Mouse (Mus musculus) R1 (cell line): ENCODE data around the gene Tjp2.
A peak's percentile ranks its signal among the peaks of the same experiment; 100 is the strongest.

Experiments
- DNase-seq: peaks from one replicate; pipeline ENCODE4 v3.0.0-alpha.2; 2018; ENCODE audit warnings: low read depth, low spot score

Gene Tjp2

DNA sequence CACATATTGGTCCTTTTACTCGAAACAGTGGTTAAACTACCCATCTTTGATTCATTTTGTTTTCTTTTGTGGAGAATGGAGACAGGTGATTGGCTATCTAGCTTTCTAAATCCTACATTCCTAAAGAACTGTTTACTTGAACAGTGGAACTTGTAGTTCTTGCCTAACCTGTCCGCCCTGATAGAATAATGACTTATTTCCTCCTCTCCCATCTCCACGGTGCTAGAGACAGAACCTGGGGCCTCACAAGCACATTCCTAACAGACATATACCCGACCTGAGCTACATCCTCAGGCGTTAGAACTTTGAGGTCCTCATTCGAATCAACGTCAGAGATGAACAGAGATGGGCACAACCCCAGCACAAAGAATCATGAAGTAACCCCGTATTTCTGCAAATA is 44.4 kb downstream of the Tjp2 start:
- DNase-seq, result no peak

DNA sequence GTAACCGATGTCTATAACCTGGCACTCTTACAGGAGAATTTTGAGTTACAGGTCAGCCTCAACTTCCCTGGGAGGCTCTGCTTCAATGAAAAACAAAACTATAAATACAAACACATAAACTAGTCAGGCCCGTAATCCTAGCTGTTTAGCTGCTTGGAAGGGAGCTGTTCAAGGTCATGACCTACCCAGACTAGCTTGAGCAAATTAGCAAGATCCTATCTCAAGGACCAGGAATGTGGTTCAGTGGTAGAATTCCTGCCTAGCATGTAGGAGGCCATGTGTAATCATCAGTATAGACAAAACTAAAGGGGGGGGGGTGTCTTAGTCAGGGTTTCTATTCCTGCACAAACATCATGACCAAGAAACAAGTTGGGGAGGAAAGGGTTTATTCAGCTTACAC is 46.7 kb downstream of the Tjp2 start:
- peak; percentile 74 for DNase-seq

DNA sequence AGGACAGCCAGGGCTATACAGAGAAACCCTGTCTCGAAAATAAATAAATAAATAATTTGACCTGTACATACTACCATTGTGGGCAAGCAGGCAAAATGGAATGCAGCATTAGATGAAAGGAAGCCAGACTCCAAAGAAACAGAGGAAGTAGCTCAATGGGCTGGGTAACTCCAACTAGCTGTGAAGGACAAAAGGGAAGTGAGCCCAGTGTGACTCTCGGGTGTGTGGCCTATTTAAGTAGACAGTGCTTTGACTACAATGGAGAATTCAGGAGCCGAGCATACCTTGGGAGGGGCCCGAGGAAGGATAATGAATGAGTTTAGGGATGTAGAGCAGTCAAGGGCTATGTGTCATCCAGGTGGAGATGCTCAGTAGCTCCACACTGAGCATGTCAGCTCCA is 48.1 kb downstream of the Tjp2 start:
- peak; percentile 93 for DNase-seq

DNA sequence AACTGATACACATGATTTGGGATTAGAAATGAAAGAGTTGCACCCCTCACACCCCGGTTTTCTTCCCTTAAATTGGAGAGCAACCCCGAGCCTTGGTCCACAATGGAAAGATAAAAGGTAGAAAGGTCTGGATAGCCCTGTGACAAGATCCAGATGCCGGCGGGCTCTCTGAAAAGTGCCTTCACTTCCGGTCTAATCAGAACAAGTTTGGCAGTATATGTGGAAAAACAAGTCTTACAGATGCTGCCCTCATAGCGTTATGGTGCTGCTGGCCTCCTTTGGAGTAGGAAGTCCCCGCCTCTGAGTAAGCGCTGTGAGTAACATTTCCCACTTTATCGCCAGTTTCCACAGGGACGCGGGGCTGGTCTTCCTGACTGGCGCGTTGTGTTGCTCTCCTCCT is 49.9 kb downstream of the Tjp2 start:
- no peak for DNase-seq

DNA sequence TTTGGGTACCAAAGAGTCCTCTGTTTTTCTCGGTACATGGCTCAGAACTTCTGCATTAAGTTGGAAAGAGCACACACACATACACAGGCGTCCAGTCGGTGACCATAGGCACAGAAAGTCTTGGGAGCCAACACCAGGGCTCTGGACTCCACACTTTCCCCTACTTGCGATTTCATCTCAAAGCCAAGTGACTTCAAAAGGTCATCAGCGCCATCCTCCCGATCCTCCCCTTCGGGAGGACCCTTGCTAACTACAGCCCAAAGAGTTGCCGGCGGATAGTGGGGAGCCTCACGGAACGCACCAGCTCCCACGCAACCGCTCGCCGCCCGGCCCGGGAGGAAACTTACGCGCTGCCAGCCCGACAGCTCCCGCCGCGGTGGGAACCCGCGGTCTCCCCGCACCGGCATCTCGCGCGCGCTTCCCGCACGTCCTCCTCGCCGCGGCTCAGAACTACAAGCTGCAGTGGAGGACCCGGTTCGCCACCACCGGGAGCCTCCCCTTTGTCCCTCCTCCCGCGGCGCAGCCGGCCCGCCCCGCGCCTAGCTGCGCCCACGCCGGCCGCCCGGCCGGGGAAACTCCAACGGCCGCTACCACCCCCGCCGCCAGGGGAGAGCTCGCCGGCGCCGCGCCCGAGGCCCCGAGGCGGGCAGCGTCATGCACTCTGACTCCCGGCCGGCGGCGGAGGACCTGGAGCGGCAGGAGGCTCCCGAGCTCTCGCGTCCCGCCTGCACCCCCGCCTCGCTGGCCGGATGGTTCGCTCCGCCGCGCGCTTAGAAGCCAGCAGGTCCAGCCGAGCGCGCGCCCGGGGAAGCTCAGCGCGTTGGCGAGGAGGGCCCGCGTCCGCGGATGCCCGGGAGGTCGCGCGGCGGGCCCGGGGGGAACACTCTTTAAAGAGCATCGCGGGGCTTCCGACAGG is 51.0 kb downstream of the Tjp2 start:
- DNase-seq, result peak; percentile 67

DNA sequence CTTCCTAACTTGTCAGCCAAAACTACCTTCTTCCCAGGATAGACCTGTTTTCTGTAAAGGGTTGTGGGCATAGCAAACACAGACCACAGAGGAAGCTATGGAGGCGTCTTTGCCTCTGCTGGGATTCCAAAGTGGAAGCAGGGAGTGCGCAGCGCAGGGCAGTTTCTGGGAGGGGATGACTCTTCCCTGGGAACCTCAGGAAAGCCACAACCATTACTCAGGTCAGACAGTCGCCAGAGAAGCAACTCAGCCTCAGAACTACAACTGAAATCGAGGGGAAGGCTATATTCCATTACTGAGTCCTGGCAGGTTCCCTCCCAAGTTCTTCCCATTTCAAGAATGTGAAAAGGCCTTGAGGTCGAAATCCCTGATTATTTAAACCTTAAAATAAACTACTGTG is 51.8 kb downstream of the Tjp2 start:
- DNase-seq, result no peak

DNA sequence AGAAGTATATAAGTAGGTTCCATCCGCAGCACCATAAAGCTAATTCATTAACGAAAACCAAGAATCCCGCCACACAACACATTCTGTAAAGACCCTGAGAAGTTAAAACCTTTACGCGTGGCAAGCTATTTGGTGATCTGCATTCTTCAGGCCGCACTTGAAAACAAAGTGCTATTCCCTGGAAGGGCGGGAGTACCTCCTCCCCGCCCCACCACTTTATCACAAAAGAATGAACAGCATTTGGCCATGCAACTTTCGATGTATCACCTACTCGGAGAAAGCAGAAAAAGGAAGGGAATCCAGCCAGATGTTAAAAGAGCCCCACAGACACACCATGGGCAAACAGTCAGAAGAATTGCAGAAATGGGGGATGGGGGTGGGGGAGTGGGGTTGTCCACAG is 56.3 kb downstream of the Tjp2 start:
- peak; percentile 37 for DNase-seq

DNA sequence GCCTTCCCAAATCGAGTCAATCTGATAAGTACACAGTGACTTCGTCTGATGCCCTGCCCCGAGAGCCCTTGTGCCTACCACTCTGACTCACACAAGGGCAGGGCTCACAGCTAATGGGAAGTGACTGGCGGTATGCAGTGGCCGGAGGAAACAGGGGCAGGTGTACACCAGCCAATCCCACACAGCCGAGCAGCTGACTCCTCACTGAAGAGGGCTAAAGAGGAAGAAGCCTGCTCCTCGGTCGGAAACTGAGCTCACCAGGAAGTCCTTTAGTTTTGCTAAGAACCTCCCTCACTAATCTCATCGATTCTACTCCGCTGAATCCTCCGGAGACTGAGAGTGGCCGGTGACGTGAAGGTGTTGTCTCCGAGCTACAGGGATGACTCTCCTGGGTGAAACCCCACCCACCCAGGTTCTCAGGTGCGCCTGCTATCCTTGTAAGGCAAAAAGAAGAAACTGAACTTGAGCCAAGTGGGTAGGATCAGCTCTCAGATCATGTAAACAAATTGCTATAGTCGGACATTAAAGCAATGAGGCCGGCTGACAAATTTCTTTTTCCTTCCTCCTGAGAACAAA is 58.2 kb downstream of the Tjp2 start:
- peak; percentile 77 for DNase-seq

DNA sequence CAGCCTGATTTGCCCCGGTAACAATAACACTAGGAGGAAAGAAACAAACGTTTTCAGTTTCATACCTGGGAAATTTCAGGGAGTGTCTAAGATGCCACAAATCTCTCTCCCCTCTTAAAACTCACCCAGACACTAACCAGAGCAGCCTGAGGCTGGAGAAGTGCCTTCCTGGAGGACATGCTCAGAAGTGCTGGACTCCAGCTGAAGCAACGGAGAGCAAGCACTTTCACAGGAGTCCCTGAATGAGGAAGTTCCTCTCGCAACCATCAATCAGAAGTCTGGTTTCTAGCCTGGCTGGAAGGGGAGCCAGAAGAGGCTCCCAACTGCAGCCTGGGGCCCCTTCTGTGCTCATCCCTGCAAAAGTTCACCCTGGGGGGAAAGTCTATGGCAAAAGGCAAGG is 60.9 kb downstream of the Tjp2 start:
- DNase-seq, result peak; percentile 39

DNA sequence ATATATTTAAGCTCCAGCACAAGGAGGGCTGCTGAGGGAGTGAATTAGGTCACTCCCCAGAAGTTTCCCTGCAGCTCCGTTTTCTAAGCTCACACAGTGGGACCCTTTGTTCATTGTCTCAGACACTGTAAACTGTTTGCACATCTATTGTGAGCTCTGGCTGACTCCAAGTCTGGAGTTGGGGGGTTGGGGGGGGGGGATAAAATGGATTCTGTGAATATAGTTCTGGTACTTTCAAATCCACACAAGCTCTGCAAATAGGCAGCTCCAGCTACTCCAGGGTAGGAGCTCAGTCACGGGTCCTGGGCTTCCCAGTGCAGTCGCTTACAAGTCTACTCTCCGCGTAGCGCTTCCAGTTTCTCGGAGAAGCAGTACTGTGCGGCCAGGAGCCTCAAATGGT is 64.4 kb downstream of the Tjp2 start:
- DNase-seq, result peak; percentile 78

DNA sequence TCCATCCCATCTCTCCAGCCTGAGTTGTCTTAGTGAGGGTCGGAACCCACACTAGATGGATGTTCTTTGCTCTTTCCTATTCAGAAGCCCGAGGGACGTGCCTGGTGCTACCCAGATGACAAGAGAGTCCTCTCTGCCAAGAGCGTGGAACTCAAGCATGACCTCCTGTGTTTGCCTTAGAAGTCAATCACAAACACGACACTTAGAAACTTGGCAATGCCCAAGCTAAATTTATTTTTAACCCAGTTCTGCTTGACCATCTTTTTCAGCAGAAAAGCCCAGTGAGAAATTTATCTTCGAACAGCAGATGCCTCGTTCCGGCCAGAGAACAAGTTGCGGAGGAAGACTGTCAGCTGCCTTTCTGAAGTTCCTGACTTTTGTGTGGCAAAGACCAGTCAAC is 65.1 kb downstream of the Tjp2 start:
- DNase-seq, result no peak

DNA sequence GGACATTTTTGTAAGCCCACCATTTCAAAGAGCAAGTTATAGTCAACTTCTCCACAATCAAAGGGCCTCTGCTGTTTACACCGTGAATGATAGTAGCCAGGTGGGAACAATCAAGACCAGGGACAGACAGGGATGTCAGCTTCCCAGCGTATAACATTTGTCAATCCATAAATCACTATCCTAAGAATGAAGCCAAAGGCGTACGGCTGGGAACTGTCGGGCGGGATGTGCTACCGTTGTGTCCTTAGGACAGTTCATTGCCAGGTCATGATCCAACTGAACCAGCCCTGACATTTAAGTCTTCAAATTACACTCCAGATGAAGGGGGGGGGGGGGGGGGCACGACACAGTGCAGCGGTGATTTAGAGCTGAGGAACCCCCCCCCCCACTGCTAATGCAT is 65.5 kb downstream of the Tjp2 start:
- no peak for DNase-seq

DNA sequence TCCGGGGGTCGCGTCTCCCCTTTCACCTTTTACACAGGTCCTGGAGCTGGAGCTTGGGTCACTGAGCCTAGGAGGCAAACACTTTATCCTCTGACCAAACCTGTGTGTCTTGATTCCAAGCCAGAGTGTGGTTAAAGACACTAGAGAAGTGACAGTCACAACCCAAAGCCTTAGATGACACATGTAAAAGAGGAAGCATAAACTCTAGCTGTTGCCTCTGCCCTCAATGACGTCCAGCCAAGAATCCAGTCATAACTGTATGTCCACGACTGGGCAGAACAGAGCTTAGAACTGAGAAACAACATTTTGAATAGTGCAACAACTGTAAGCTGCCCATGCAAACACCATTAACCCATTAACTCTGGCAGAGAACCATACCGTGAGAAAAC is 68.8 kb downstream of the Tjp2 start:
- no peak for DNase-seq

DNA sequence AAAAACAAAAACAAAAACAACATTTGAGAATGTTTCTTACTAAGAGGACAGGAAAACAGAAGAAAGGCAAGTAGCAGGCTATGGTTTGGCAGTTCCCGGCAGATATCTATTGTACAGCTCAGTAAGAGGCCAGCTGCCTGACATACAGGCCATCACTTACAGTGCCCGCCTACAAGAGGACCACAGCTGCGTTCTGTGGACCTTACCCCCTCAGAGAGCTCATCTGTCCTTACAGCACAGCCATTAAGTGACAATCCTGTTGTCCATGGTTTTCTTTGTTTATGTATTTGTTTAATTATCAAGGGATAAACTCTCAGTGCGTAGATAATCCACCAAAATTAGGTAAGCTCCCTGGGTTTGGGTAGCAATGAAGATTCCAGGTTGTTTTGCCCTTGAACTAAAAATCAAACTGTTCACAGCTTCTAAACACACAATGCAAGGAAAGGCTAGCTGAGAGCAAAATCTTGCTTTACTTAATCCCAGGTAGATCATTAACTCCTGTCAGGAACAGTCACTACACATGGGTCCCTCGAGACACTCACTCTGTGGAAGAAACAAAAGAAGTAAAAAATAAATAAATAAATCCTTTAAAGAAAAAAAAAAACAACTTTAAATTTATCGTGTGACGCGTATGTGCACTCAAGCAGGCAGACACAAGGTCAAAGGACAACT is 69.3 kb downstream of the Tjp2 start:
- no peak for DNase-seq

DNA sequence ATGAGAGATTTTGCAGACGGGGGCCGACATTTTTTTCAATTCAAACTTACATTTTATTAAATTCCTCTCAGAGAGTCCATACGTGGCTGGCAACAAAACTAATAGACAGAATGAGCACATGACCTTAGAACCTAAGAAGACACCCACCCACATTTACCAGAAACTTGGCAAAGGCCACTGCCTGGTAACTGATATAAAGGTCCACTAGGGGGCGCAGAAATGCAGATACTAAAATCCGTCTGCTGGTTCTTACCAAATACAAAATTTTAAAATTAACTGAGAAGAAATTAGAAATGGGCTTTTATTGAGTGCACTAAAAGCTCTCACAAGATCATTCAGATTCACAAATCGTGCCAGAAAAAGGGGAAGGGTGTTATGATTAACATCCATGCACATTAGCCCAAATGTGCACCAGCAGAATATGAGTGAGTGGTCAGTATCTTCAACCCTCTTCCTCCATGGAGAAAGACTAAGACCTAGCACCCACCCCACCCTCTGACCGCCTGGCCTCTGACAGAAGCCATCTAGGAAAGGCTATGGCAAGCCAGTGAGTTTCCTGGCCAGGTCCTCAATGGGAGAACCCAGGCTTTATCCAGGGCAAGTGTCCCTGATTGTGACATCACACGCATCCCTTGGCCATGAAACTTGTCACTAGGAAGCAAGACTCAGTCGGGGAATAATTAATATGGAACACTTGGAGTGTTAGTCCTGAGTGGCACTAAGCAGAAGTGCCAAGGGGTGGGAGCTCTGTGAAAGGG is 71.4 kb downstream of the Tjp2 start:
- peak; percentile 64 for DNase-seq

DNA sequence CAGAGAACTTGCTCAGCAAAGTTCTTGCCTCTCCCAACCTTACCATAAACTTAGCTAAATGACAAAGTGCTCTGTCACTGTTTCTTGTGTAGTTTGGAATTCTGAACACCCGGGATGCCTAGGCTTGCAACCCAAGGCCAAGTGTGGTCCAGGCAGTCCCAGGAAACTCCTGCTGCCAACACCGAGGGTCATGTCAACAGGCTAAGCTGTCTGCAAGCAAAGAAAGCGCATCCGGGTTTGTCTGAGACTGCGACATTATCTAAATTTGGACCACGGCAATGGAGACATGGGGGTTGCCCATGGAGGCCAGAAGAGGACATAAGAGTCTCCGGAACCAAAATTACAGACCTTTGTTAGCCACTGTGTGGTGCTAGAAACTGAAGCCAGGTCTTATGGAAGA is 80.8 kb downstream of the Tjp2 start:
- no peak for DNase-seq

DNA sequence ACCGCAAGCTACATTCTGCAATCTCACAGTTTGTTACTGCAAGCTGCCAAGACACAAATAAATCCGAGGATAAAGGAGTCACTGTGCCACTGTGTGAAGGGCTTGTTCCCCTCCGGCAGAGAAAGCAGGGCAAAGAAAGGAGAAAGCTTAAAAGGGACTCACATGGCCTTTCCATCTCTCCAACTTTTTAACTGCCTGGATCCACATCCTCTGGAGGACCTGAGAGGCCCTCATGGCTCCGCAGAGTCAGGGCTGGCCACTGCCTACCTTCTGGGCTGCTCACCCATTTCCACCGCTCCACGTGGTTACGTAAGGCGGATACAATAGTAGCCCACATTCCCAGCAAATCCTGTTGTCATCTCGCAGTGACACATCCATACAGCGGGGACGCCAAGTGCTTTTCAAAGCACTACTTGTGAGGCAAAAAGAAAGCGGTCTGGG is 82.2 kb downstream of the Tjp2 start:
- DNase-seq, result no peak

DNA sequence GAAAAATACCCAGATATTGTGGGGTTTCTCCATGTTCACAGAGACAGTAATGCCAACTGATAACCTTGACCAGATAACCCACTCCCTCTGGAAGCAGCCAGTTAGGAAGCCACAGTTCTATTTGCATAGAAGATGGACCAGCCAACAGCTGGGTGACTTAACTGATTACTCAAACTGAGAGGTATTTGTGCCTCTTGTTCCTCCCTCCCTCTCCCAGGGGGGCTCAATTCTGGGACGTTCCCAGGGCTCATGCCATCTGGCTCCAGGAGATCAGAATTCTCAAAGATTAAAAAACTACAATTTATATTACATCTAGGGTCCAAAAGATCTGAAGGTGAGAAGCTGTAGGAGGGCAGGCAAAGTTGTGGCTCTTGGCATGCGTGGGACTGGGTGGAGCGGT is 84.5 kb downstream of the Tjp2 start:
- DNase-seq, result no peak

DNA sequence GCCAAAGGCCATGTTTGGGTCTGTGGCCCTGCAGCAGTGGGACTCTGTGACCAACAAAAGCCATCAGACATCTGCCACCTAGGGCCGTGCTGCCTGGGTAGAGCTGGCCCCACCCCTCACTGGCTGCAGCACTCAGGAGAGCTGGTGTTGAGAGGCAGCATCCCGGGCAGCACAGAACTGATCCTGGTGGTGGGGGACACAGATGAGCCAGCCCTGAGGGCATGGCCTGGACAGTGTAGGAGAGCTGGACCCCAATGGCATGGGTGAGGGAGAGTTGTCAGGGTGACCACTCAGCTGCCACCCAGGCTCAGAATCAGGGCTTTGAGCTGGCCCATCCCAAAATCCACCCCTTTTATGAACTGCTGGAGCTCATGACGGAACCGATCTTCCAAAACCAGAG is 87.4 kb downstream of the Tjp2 start:
- no peak for DNase-seq

DNA sequence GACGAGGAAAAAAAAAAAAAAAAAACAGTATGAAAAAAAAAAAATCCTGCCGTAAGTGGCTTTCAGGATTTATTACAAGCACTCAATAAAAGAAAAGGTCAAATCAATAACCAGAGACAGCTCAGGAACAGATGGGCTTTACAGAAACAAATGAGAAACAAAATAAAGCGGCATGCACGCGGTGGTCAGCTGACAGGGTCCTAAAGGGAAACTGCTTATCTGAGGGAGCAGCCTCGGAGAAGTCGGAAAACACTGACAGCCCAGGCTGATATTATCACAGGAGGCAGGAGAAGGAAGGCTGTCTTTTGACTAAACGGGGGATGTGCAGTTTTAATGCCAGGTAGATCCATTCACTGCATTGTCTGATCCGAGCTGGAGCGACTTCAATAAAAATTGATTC is 89.8 kb downstream of the Tjp2 start:
- DNase-seq, result no peak

DNA sequence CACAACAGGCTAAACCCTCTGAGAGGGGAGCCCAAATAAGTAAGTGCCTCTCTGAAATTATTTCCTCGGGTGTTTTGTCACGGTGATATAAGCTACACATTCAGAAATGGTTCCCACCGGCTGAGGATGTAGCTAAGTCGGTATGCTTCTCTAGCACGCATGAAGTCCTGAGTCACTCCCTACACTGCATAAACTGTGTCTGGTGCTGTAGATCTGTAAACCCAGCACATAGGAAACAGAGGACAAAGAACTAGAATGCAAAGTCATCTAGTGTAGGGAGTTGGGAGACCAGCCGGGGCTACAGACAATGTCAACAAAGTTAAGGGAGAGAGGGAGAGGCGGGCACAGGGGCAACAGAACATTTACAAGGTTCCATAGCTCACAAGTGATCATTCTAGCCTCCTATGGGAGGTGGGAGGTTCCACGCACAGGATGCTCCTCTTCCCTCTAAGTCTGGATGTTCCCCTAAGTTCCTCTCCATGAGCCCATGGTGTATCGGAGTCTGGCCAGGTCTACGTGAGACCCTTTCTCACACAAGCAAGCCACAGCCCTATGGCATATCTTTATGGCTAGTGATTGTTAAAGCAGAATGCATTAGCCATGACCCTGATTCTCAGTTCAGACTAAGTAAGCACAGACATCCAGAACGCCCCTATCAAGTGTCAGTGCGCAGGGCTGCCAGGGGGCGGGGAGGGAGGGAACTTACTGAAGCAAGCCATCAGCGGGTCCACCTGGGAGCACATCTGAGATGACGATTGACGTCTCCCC is 90.5 kb downstream of the Tjp2 start:
- DNase-seq, result no peak
